Mouse (Mus musculus) hindbrain, embryonic 13.5 days (tissue): Measurements from ENCODE around the gene Nfkb2. TPM values are rescaled to one million over a fixed set of nuclear protein-coding genes. Genes with fewer than 3 reads are reported as not detected.
A peak's percentile ranks its signal among the peaks of the same experiment; 100 is the strongest.

Source experiments
- ATAC-seq: fragments of 200-750 bp; cut with Nextera tagmentation; 2 replicates; pipeline ENCODE4 v1.8.0; 2017; ENCODE audit warnings: moderate TSS enrichment; ENCODE audit not compliant: low FRiP score
- H3K27ac ChIP-seq: fragments of 300-500 bp; sonication (generic); 2 replicates; pipeline ENCODE4 v1.5.1; 2015; ENCODE audit warnings: inconsistent platforms, mild to moderate bottlenecking, moderate library complexity
- H3K27me3 ChIP-seq: fragments of 300-500 bp; sonication (generic); 2 replicates; pipeline ENCODE4 v1.6.1; 2015; ENCODE audit warnings: mild to moderate bottlenecking, inconsistent platforms
- H3K36me3 ChIP-seq: fragments of 300-500 bp; sonication (generic); 2 replicates; pipeline ENCODE4 v1.6.1; 2015; ENCODE audit warnings: mild to moderate bottlenecking, inconsistent platforms
- H3K4me1 ChIP-seq: fragments of 300-500 bp; sonication (generic); replicated peaks from 2 replicates; pipeline ENCODE4 v1.6.1; 2015; ENCODE audit warnings: inconsistent platforms
- H3K4me2 ChIP-seq: fragments of 300-500 bp; sonication (generic); 2 replicates; pipeline ENCODE4 v1.6.1; 2015; ENCODE audit warnings: inconsistent platforms, mild to moderate bottlenecking, moderate library complexity
- H3K4me3 ChIP-seq: fragments of 300-500 bp; sonication (generic); 2 replicates; pipeline ENCODE4 v1.5.1; 2015; ENCODE audit warnings: mild to moderate bottlenecking, inconsistent platforms
- H3K9ac ChIP-seq: fragments of 300-500 bp; sonication (generic); 2 replicates; pipeline ENCODE4 v1.6.1; 2015; ENCODE audit warnings: mild to moderate bottlenecking, inconsistent platforms
- H3K9me3 ChIP-seq: fragments of 300-500 bp; sonication (generic); 2 replicates; pipeline ENCODE4 v1.6.1; 2016; ENCODE audit warnings: inconsistent platforms
- WGBS: fragments of 180-500 bp; shearing (Covaris S2); methylation state at CpG from one replicate; pipeline ENCODE4 v1.1.7; 2015; 5-methylcytosine and 5-hydroxymethylcytosine counted together
- polyA plus RNA-seq: library from polyadenylated mRNA; unstranded; fragments of >200 nt; fragmentation: Nextera tagmentation; extraction: Ambion mirVana; gene quantifications from 2 replicates; pipeline ENCODE4 v1.2.1, GENCODE M21; 2015

Gene Nfkb2
- polyA plus RNA-seq, 1 experiment from 2014 or later, result 2.3 TPM

- H3K9ac ChIP-seq, result no peak overlapping the region
- no peak overlapping the region for H3K4me2 ChIP-seq
- no peak overlapping the region for H3K4me3 ChIP-seq
- no peaks in the 10 kb centered on the region for H3K9me3 ChIP-seq
- H3K27ac ChIP-seq, result no peak overlapping the region
- peaks cover 34% of the 10 kb centered on the region for H3K27me3 ChIP-seq
- H3K4me1 ChIP-seq, result peaks cover 25% of the 10 kb centered on the region
- 92% methylated on average over 4 of the region's 4 CpGs for WGBS
- no peak for ATAC-seq
- no peaks in the 10 kb centered on the region for H3K36me3 ChIP-seq
These were observed 1.6 kb upstream of the Nfkb2 start for GRCm38 (mm10) chr19:46302551-46302950.

GRCm38 (mm10) chr19:46303251-46304215 is 587 bp upstream of the Nfkb2 start:
- no peaks in the 10 kb centered on the region for H3K9me3 ChIP-seq
- peak overlapping the region; percentile 87 for H3K4me2 ChIP-seq
- no peak overlapping the region for H3K27ac ChIP-seq
- H3K27me3 ChIP-seq, result peaks cover 44% of the 10 kb centered on the region
- H3K36me3 ChIP-seq, result no peaks in the 10 kb centered on the region
- peaks cover 26% of the 10 kb centered on the region for H3K4me1 ChIP-seq
- WGBS, result 61% methylated on average over 18 of the region's 18 CpGs
- H3K4me3 ChIP-seq, result peak overlapping the region; percentile 48
- H3K9ac ChIP-seq, result no peak overlapping the region; the same call in 1 of the 2 replicates
- no peak for ATAC-seq

- Histone ChIP-seq H3K4me2 (peak overlapping the region; percentile 87), H3K4me3 (peak overlapping the region; percentile 48), H3K4me1 (peaks cover 34% of the 10 kb centered on the region), H3K27ac (no peak overlapping the region), H3K9me3 (no peaks in the 10 kb centered on the region), H3K9ac (peak overlapping the region; percentile 59), H3K27me3 (peaks cover 53% of the 10 kb centered on the region), H3K36me3 (no peaks in the 10 kb centered on the region)
- under 1% methylated on average over 34 of the region's 34 CpGs for WGBS
- 0 out of 2 replicates have a peak, but pooled peaks have one; percentile 21 for ATAC-seq
These were observed 801 bp downstream of the Nfkb2 start for GRCm38 (mm10) chr19:46304908-46305333.

- H3K4me1 ChIP-seq, result peaks cover 34% of the 10 kb centered on the region
- H3K27ac ChIP-seq, result no peak overlapping the region
- ATAC-seq, result no peak; the same call in 1 of the 2 replicates
- peak overlapping the region; percentile 48 for H3K4me3 ChIP-seq
- no peaks in the 10 kb centered on the region for H3K9me3 ChIP-seq
- WGBS, result under 1% methylated on average over 42 of the region's 43 CpGs
- peaks cover 3% of the 10 kb centered on the region for H3K36me3 ChIP-seq
- peaks cover 57% of the 10 kb centered on the region for H3K27me3 ChIP-seq
- peak overlapping the region; percentile 59 for H3K9ac ChIP-seq
- H3K4me2 ChIP-seq, result peak overlapping the region; percentile 87
These were observed 1.5 kb downstream of the Nfkb2 start for GRCm38 (mm10) chr19:46305432-46306267.

- H3K36me3 ChIP-seq, result peaks cover 9% of the 10 kb centered on the region
- no peak for ATAC-seq
- H3K9me3 ChIP-seq, result no peaks in the 10 kb centered on the region
- peaks cover 34% of the 10 kb centered on the region for H3K4me1 ChIP-seq
- WGBS, result 48% methylated on average over 5 of the region's 5 CpGs
- peak overlapping the region; percentile 48; the same call in 1 of the 2 replicates for H3K4me3 ChIP-seq
- H3K4me2 ChIP-seq, result peak overlapping the region; percentile 87
- H3K9ac ChIP-seq, result peak overlapping the region; percentile 59; the same call in 1 of the 2 replicates
- no peak overlapping the region for H3K27ac ChIP-seq
- H3K27me3 ChIP-seq, result peaks cover 60% of the 10 kb centered on the region
These were observed 2.1 kb downstream of the Nfkb2 start for GRCm38 (mm10) chr19:46306268-46306610.

GRCm38 (mm10) chr19:46306751-46307289 is 2.7 kb downstream of the Nfkb2 start:
- peaks cover 64% of the 10 kb centered on the region for H3K27me3 ChIP-seq
- no peak overlapping the region for H3K4me3 ChIP-seq
- peaks cover 34% of the 10 kb centered on the region for H3K4me1 ChIP-seq
- H3K27ac ChIP-seq, result no peak overlapping the region
- H3K9me3 ChIP-seq, result no peaks in the 10 kb centered on the region
- no peak for ATAC-seq
- H3K9ac ChIP-seq, result no peak overlapping the region
- 93% methylated on average over 9 of the region's 9 CpGs for WGBS
- H3K4me2 ChIP-seq, result no peak overlapping the region
- peaks cover 15% of the 10 kb centered on the region for H3K36me3 ChIP-seq

GRCm38 (mm10) chr19:46307781-46308180 is 3.7 kb downstream of the Nfkb2 start:
- Histone ChIP-seq H3K9me3 (no peaks in the 10 kb centered on the region), H3K27ac (no peak overlapping the region), H3K4me1 (peaks cover 34% of the 10 kb centered on the region), H3K27me3 (peaks cover 73% of the 10 kb centered on the region), H3K4me3 (no peak overlapping the region), H3K36me3 (peaks cover 25% of the 10 kb centered on the region), H3K4me2 (no peak overlapping the region), H3K9ac (no peak overlapping the region)
- 78% methylated on average over 16 of the region's 16 CpGs for WGBS
- no peak for ATAC-seq

GRCm38 (mm10) chr19:46308303-46308702 is 4.2 kb downstream of the Nfkb2 start:
- H3K9ac ChIP-seq, result no peak overlapping the region

GRCm38 (mm10) chr19:46308706-46309435 is 4.8 kb downstream of the Nfkb2 start:
- peaks cover 32% of the 10 kb centered on the region for H3K4me1 ChIP-seq
- H3K4me2 ChIP-seq, result peak overlapping the region; percentile 78
- peak overlapping the region; percentile 44 for H3K4me3 ChIP-seq
- H3K27me3 ChIP-seq, result peaks cover 84% of the 10 kb centered on the region
- H3K27ac ChIP-seq, result no peak overlapping the region
- 2% methylated on average over 47 of the region's 47 CpGs for WGBS
- peak; percentile 59 for ATAC-seq
- H3K9ac ChIP-seq, result peak overlapping the region; percentile 74
- no peaks in the 10 kb centered on the region for H3K9me3 ChIP-seq
- peaks cover 36% of the 10 kb centered on the region for H3K36me3 ChIP-seq

More at GRCm38 (mm10) chr19:46308303-46308702, 4.2 kb downstream of the Nfkb2 start:
- 54% methylated on average over 16 of the region's 16 CpGs for WGBS
- Histone ChIP-seq H3K27me3 (peaks cover 78% of the 10 kb centered on the region), H3K4me1 (peaks cover 34% of the 10 kb centered on the region), H3K36me3 (peaks cover 30% of the 10 kb centered on the region), H3K27ac (no peak overlapping the region), H3K4me2 (peak overlapping the region; percentile 78), H3K9me3 (no peaks in the 10 kb centered on the region), H3K4me3 (peak overlapping the region; percentile 44; the same call in 1 of the 2 replicates)
- no peak for ATAC-seq

- 87% methylated on average over 21 of the region's 21 CpGs for WGBS
- H3K9ac ChIP-seq, result no peak overlapping the region
- H3K27me3 ChIP-seq, result peaks cover 90% of the 10 kb centered on the region
- no peaks in the 10 kb centered on the region for H3K9me3 ChIP-seq
- peaks cover 23% of the 10 kb centered on the region for H3K4me1 ChIP-seq
- H3K27ac ChIP-seq, result no peak overlapping the region
- H3K36me3 ChIP-seq, result peaks cover 45% of the 10 kb centered on the region
- H3K4me2 ChIP-seq, result no peak overlapping the region
- H3K4me3 ChIP-seq, result no peak overlapping the region
- ATAC-seq, result no peak
These were observed 5.7 kb downstream of the Nfkb2 start for GRCm38 (mm10) chr19:46309651-46310305.

GRCm38 (mm10) chr19:46310312-46310865 is 6.3 kb downstream of the Nfkb2 start:
- Histone ChIP-seq H3K9me3 (no peaks in the 10 kb centered on the region), H3K27me3 (peaks cover 90% of the 10 kb centered on the region), H3K27ac (no peak overlapping the region), H3K9ac (no peak overlapping the region), H3K36me3 (peaks cover 47% of the 10 kb centered on the region), H3K4me3 (no peak overlapping the region), H3K4me1 (peaks cover 19% of the 10 kb centered on the region), H3K4me2 (no peak overlapping the region)
- WGBS, result 88% methylated on average over 12 of the region's 12 CpGs
- ATAC-seq, result no peak
